Mouse (Mus musculus) regulatory T cell (primary cell): ENCODE measurements around the gene Chst14.

Experiments used
- in situ Hi-C: fragments of 300-600 bp; cut with MboI, MseI; formaldehyde crosslinking; loops from one replicate; pipeline ENCODE4 v1.15.1; 2025; ENCODE audit warnings: high pct_unique_total_duplicates

Chst14 gene

DNA sequence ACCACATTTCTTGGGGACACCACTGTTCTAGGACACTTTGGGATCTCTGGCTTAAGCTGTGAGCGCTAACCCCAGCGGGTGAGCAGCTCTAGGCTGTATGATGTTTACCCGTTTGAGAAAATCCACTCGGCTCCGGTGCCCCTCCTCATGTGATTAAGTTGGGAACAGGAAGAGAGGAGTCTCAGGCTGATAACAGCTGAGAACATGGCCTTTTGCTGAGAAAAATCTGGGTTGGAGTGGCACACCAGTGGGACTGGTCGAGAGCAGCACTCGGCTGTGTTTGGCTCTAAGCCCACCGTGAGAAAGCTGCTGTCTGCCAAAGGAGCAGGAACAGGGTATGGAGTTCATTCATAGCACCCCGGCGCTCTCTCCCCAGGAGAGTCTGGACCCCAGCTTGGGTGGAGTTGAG is 23.0 kb upstream of the Chst14 start:
- in situ Hi-C loops = no loop called here

DNA sequence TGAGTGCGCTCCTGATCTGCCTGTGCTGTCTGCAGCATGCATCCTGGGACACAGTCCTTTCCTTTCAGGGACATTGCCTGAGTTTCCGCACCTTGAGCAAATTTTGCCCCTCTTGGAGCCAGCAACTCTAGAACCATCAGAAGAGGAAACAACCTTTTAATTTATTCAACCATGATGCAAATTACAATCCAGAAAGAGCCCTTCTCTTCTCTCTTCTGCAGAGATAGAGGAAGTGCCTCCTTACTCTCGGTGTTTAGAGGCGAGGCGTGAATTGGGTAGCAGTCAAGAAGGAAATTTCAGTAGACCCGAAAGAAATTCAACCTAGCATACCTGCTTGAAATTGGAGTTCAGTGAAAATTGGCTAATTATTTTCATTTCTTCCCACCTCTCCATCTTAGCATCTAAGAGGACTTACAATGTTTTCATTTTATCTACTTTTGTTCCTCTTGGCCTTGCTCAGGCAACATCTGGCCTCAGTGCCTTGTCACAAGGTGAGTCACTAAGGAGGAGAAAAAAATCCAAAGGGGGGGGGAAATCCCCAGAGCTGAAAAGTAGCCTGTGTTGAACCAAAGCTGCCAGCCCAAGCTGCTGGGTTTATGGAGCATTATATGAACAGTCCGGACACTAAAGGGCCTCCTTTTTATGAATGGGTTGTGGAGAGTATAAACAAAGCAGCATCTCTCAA is 20.7 kb upstream of the Chst14 start:
- in situ Hi-C loops = no loop called here

DNA sequence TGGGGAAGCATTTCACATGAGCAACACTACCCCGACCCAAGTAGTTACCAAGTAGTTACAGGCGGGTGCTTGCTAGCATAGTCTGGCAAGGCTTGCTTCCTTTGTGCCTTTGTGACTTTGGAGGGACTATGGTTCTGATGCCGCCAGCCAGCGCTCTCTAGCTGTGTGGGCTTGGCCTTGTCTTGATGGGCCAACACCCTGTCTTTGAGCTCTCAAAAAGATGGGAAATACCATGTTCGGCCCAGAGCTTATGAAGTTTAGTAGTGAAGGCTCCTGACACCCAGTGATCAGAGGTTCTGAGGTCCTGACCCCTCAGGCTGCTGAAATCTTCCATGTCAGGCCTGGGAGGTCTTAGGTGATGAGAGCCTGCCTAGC is 20.2 kb upstream of the Chst14 start:
- in situ Hi-C loops = no loop called here

DNA sequence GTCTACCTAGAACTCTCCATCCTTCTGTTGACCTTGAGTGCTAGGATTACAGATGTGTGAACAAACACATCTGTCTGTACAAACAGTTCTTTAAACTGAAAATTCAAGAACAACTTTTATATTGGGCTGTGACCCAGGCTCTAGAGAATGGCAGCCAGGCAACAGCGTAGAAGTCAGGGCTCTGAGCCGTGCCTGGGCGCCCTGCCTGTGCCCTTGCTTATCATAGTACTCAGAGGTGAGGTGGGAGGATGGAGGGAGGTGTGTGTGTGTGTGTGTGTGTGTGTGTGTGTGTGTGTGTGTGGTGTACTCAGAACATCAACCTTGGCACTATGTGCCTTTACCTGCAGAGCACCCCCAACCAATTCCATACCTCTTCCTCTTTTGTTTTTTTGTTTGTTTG is 18.5 kb upstream of the Chst14 start:
- in situ Hi-C loops = no loop called here

DNA sequence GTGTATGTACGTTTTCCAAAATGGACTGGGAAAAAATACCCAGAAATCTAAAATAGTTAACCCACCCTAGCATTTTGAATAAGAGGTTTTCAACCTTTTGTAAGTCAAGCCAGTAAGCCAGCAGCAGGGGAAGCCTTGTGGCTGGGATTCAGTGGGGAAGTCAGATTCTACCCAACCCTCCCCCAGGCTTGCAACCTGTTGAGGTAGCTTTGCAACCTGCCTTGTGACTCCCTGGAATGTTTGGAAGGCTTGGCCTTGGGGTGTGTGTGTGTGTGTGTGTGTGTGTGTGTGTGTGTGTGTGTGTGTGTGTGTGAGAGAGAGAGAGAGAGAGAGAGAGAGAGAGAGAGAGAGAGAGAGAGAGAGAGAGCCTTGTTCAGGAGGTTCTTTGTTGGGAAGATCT is 17.1 kb upstream of the Chst14 start:
- in situ Hi-C loops = no loop called here

DNA sequence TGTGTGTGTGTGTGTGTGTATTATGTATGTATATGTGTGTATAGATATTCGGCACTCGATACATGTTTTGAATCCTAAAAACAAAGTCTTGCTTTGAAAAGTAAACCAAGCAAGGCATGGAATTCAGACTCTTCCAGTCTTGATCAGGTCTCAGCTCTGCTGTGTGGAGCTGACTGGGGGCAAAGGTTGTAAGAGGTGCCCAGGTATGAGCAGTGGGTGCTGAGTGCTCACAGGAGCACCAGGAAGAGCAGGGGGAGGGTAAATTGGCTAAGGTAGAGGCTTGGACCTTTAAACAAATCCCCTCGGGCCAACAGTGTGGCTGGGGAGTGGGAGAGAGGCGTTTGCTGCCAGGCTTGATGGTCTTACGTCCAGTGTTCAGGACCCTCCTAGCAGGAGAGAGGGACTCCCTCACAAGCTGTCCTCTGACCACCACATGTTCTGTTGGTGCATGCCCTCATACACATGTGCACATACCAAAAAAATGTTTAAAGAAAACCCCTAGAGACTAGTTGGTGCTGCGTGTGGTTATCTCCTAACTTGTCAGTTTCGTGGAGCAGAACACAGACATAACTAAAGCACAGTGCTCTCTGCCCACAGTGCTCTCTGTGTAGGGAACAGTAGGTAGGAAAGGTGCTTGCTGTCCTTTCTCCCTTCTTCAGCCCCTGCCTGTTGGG is 15.6 kb upstream of the Chst14 start:
- in situ Hi-C loops = loop anchor here (5.0 kb wide), 1 partner anchor 52 kb away; no protein-coding TSS in a partner anchor

DNA sequence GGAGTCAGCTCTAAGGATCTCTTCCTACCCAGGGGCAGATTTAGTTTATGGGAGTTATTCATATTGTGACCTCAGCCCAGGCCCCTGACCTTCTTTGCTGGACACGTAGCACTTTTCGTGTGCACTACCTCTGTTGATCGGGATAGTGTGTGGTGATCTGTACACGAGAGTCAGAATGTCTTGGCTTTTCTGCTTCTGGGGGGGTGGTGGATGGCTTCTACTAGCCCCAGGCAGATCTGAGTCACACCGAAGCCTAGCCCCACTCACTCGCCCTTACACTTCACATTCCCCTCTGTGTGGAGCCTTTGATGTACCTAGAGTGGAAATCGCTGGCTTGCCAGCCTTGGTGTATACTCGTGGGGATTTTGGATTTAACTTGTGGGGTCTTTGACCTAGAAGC is 13.6 kb upstream of the Chst14 start:
- in situ Hi-C loops = loop anchor here (5.0 kb wide), 1 partner anchor 50 kb away; no protein-coding TSS in a partner anchor

DNA sequence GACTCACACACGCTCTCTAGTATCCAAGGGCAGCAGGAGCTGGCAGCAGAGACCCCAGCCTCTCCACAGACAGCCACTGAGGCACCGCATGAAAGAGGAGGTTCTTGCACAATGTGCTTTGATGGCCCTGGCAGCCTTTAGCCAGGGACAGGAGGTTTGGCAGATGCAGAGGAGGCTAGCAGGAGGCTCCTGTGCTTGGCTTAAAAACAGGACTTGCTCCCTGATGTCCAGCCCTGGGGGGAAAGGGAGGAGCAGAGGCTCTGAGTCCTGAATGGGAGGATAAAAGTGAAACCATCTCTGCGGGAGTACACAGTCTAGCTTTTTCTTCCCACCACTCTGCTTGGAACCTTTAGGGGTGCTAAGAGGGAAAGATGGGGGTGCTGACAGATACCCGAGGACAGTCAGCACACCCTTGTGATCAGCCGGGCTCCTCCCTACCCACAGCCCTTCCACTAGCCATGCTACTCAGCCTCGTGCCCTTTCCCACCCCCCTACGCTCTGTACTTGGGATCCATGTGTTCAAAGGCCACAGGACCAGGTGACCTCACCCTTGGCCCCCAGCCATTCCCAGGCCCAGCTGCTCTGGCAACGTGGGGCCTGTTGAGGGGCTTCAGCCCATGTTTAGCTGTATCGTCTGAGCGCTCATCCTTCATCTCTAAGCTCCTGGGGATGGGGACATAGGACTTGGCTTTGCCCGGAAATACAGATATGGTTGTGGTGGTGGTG is 12.6 kb upstream of the Chst14 start:
- in situ Hi-C loops = loop anchor here (5.0 kb wide), 1 partner anchor 49 kb away; no protein-coding TSS in a partner anchor

DNA sequence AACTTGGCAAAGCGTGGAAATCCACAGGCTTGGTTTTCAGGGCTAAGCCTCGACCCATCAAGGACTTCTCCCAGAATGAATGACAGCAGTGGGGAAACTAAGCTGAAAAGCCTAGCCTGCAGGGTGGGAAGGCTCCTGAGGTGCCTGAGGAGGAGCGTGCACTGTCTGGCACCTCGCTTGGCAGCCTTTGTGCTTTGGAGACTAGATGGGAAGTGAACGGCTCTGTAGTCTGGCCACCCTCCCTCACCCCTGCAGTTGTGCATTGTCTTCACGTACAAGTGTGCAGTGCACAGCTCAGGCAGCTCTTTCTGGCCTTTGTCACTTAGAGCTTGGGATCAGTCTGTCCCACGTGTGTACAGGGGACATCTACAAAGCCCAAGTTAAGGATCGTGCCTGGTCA is 11.6 kb upstream of the Chst14 start:
- in situ Hi-C loops = loop anchor here (5.0 kb wide), 1 partner anchor 48 kb away; no protein-coding TSS in a partner anchor

DNA sequence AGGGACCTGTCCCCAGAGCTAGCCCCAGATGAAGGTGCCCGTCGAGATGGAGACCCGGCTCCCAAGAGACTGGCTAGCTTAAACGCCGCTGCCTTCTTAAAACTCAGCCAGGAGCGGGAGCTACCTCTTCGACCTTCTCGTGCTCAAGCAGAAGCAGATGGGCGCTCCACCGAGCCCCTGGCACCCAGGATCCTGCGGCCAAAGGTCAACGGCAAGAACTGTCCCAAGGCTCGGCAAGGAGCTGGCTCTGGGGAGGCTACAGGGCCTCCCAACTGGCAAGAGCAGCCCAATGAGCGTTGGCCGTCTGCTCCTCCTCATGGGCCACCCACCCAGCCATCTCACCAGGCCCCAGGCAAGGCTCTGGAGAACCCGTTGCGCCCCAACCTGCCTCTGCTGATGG is 9.9 kb upstream of the Chst14 start:
- in situ Hi-C loops = no loop called here

DNA sequence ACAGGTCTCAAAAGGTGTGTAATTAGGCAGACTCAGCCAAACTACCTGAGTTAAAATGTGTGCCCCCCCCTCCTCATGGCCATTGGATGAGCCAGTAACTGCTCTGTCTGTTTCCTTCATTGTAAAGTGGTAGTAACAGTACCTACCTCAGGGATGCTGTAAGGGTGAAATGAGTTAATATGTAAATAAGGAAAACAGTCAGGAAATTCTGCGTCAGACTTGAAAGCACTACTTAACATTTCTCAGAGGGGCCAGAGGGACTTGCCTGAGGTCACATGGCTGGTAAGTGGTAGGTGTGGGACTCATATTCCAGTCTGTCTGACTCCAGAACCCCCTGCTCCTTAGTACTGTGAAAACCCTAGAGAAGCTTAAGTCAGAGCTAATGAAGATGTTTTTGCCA is 7.8 kb upstream of the Chst14 start:
- in situ Hi-C loops = no loop called here

DNA sequence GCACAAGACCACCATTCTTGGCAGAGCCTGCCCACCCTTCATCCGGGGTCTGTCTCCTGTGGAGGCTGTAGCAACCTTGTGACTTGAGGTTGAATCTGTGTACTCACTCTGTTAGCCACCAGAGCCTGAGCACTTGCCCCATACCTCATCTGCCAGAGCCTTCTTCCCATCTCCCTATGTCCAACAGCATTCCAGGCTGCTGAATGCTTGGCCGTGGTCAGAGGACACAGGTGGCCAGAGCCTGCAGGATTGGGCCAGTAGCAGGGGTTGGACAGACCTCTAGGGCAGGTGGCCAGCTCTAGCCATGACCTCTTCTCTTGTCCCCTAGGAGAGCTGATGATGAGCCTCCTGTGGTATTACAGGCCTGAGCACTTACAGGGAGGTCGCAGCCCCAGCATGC is 5.9 kb upstream of the Chst14 start:
- in situ Hi-C loops = no loop called here

DNA sequence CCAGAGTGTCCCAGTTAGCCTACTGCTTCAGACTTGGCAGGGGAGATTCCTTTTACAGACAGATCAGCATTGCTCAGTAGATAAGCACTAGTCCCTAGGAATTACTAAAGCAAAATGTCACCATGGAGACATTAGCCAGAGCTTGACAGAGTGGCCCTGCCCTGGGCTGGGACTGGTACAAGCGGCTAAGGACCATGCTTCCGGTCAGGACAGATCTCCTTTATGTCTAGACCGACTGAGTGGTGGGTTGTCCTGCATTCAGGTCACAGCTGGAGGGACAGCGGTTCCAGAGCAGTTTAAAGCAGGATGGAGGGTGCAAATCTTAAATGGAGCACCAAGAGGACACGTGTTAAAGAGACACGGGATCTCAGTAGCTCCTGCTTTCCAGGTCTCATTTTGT is 344 bp upstream of the Chst14 start:
- in situ Hi-C loops = no loop called here

DNA sequence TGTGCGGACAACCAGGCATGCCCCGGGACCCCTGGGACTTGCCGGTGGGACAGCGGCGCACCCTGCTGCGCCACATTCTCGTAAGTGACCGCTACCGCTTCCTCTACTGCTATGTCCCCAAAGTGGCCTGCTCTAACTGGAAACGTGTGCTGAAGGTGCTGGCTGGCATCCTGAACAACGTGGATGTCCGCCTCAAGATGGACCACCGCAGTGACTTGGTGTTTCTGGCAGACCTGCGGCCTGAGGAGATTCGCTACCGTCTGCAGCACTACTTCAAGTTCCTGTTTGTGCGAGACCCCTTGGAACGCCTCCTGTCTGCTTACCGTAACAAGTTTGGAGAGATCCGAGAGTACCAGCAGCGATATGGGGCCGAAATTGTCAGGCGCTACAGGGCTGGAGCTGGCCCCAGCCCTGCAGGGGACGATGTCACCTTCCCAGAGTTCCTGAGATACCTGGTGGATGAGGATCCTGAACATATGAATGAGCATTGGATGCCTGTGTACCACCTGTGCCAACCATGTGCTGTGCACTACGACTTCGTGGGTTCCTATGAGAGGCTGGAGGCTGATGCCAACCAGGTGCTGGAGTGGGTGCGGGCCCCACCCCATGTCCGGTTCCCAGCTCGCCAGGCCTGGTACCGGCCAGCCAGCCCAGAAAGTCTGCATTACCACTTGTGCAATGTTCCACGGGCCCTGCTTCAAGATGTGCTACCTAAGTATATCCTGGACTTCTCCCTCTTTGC is 873 bp downstream of the Chst14 start:
- in situ Hi-C loops = no loop called here

DNA sequence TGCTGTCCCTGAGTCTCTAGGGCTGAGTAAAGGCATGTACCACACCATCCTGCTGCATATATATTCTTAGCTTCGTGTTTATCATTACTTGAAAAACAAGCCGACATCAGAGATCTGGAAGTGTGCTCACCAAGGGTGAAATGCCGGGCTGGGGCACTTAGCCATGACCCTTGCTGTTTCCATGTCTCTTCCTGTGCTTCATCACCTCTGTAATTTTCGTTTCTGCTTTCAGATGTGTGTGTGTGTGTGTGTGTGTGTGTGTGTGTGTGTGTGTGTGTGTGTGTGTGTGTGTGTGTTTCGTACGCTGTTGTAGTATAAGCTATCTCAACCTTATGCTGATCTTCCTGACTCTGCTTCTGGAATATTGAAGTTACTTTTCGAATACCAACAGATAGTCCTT is 15.0 kb downstream of the Chst14 start:
- in situ Hi-C loops = no loop called here

DNA sequence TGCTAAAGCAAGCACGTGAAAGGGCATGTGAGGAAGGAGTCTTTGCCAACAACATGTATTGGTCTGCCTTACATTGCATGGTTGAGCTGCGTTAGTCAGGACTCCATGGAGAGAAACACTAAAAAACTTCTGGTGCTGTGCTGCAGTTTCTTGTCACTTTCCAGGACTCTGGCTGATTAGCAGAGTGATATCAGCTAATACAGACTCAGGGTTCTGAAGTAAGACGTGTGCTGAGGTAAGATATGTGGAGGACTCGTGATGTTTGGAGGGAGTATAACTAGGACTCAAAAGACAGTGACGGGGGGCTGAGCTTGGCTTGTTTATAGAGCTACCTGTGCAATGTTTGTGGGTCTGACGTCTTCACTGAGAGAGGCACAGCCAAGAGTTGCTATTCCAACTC is 16.9 kb downstream of the Chst14 start:
- in situ Hi-C loops = no loop called here

DNA sequence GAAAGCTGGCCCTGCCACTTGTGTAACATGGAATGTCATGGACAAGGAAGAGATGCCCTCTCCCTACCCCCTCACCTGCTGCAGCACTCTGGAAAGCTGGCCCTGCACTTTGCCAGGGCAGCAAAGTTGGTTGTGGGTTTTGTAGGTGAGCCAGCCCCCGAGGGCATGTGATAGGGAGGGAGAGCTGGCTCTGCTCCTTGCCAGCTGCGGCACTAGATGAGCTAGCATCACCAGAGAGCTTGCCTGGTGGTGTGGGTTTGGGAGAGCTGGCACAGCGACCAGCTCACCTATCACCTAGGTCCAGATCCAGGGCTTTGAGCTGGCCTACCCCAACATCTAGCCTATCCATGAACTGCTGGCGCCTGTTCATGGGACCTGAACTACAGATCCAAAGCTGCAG is 22.5 kb downstream of the Chst14 start:
- in situ Hi-C loops = no loop called here

DNA sequence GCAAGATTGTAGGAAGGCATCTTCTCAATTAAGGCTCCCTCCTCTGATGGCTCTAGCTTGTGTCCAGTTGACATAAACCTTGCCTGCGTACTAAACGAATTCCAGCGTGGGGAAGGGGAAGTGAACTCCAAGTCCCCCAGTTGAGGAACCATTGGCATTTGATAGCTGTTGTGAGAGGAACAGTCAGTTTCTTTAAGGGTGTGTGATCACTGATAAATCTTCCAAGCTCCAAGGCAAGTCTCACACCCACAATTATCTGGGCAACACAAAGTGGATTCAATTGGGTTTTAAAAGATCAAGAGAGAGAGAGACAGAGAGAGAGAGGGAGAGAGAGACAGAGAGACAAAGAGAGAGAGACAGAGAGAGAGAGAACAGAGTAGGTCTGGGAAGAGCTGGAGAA is 23.4 kb downstream of the Chst14 start:
- in situ Hi-C loops = no loop called here

DNA sequence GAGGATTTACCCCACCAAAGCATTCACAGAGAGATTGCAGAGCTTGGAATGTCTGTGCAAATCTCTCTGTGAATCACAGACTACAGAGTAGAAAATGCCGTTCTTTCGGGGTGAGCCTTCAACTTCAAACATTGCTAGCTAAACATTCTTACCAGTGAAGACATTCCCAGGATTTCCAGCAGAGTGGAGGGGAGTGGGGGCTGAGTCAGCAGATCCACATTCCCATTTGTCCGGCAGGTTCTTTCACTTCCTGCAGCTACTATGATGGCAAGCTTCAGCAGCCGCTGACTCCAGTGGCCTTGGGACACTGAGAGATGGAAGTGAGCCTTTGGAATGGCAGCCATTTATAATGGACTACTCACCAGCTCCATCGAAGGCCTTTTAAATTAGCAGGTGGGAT is 30.2 kb downstream of the Chst14 start:
- in situ Hi-C loops = no loop called here

DNA sequence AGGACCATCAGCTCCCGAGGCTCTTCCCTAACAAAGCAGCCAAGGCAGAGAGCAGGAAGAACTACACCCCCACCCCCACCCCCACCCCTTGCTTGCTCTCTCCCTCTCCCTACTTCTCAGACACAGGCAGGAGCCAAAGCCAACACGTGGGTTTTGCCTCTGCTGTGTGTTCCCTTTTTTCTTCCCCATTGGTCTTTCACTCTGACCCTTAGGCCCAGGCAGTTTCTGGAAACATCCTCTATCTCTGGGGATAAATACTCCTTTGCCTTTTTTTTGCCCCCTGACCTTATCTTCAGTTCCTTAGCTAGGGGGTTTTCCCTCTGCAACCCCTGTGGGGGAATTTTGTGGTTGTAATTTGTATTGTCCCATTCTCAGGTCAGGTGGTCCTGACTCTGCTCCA is 33.3 kb downstream of the Chst14 start:
- in situ Hi-C loops = loop anchor here (5.0 kb wide), 1 partner anchor 47 kb away; no protein-coding TSS in a partner anchor

DNA sequence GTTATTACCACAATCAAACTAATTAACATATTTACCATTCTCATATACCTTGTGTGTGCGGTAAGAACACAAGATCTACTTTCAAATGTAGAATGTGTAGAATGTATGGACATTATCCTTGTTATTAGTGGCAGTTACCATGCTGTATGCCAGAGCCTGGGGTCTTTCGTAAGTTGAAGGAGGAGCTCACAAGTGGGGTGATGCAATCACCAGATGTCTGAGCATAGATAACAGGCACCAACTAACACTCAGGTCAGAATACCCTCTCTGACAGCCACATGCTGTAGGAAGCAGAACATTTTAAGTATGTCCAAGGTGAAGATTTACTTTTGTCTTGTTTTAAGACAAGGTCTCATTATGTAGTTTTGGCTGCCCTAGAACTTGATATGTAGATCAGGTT is 34.1 kb downstream of the Chst14 start:
- in situ Hi-C loops = loop anchor here (5.0 kb wide), 1 partner anchor 48 kb away; no protein-coding TSS in a partner anchor

DNA sequence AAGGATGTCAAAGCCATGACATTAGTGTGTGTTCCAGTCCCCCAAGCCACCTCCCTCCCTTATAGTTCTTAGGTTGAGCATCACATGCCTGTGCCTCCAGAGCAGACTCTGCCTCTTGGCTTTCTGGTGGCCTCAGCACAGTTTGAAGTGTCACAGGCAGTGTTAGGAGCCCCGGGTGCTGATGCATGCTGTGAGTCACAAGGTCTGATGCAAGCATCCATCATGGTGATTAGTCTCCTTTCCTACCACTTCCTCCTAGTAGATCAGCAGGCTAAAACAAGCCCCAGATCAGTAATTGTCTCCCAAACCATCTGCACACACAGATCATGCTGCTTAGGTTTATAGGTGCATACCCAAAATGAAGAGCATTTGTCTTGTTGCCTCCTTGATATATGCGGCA is 35.2 kb downstream of the Chst14 start:
- in situ Hi-C loops = loop anchor here (5.0 kb wide), 1 partner anchor 49 kb away; no protein-coding TSS in a partner anchor
